Mouse (Mus musculus): ENCODE results near the gene Marc1. TPM values are rescaled to one million over a fixed set of nuclear protein-coding genes. Genes with fewer than 3 reads are reported as not detected.

Marc1 gene
- 40.0 and 41.7 TPM in 2 replicates for polyA plus RNA-seq (2015; fragmentation: Nextera tagmentation; extraction: Ambion mirVana)

DNA sequence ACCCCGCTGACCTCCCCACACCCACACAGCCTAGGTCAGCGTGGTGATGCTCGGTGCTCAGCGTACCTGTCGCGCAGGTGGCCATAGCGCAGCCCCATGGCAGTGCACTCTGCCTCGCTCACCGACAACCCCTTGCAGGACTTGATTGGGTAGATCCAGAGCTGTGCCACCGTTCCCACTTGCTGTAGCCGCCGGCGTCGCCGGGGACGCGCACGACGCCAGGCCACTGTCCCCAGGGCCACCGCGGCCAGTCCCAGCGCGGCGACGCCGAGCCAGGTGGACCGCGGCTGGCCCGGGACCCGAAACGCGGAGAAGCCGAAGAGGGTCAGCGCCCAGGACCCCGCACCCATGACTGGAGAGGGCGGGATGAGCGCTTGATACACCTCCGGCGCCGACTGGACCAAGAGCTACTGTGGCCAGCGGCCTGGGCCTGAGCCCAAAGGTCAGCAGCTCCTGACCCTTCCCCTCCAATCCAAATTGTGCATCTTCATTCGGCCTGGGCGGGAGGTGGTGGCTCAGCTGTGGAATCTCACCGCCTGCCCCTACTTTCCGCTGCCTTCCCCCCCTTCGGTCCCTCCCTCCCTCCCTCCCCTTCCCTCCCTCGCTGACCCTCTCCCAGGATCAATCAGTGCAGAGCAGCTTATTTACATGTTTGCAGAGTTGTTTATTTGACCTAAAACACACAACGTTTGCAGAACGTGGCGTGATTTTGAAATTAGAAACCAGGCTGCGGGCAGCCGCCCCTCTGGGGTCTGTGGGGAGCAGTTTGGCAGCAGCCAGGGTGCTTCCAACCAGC is at the start of gene Marc1:
Marc1 (minus strand) TSS at position 534 of the 796 bp plus-strand sequence.
- peak; percentile 62 for ATAC-seq (ENCODE audit: insufficient read depth)
- Histone ChIP-seq H3K4me2 (peak within 1 kb of the TSS; percentile 46), H3K4me1 (replicated peaks) (peaks cover 20% of the 10 kb centered on the region), H3K27ac (replicated peaks) (peak within 1 kb of the TSS; percentile 64), H3K9ac (no peak within 1 kb of the TSS), H3K4me3 (replicated peaks) (peak within 1 kb of the TSS; percentile 52), H3K36me3 (replicated peaks) (peaks cover 18% of the 10 kb centered on the region; the same call in 1 of the 2 replicates), H3K9me3 (replicated peaks) (no peaks in the 10 kb centered on the region), H3K27me3 (peaks cover 18% of the 10 kb centered on the region)
- WGBS (ENCODE audit: insufficient replicate concordance), result 16% methylated on average over 52 of the region's 52 CpGs

DNA sequence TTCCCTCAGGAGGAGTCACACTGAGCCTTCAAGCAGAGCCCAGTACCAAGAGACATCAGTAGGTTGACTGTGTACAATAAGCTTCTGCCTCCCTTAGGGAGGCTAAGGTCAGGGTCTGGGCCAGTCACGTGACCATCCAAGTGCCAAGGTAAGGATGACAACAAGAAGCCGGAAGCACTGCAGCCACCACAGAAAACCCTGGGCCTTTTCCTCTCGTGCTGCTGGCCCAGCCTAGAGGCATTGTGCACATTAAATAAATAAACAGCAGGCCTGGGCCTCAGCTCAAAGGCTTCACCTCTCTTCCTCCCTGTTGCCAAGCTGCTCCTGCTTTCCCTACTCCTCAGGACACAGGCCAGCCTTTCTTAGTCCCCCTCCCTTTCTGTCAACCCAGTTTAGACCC is 49.2 kb upstream of the Marc1 start:
- H3K36me3 ChIP-seq (replicated peaks), result no peaks in the 10 kb centered on the region
- H3K27ac ChIP-seq (replicated peaks), result no peak overlapping the region
- no peak overlapping the region for H3K4me2 ChIP-seq
- peaks cover 4% of the 10 kb centered on the region; the same call in 1 of the 2 replicates for H3K4me1 ChIP-seq (replicated peaks)
- H3K9ac ChIP-seq, result no peak overlapping the region
- no peak for ATAC-seq (ENCODE audit: insufficient read depth)
- H3K4me3 ChIP-seq (replicated peaks), result no peak overlapping the region
- H3K27me3 ChIP-seq, result no peaks in the 10 kb centered on the region
- H3K9me3 ChIP-seq (replicated peaks), result no peaks in the 10 kb centered on the region
- 38% methylated on average over 3 of the region's 3 CpGs for WGBS (ENCODE audit: insufficient replicate concordance)

DNA sequence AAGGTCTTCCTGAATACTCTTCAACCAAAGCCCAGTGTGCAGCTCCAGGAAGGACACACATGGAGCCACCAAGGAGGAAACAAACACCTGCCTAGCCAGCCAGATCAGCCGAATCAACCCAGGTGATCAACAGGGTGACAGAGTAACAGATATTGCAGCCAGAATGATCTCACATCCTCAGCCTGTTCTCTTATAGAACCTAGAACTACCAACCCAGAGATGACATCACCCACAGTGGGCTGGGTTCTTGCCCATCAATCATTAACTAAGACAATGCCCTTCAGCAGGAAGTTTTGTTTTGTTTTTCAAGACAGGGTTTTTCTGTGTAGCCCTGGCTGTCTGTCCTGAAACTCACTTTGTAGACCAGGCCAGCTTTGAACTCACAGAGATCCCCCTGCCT is 47.1 kb upstream of the Marc1 start:
- Histone ChIP-seq H3K9ac (no peak overlapping the region), H3K36me3 (replicated peaks) (no peaks in the 10 kb centered on the region), H3K4me1 (replicated peaks) (peaks cover 13% of the 10 kb centered on the region), H3K4me3 (replicated peaks) (no peak overlapping the region), H3K4me2 (no peak overlapping the region), H3K27ac (replicated peaks) (no peak overlapping the region), H3K9me3 (replicated peaks) (no peaks in the 10 kb centered on the region), H3K27me3 (0 out of 2 replicates have a peak, but pooled peaks cover 3% of the 10 kb centered on the region)
- WGBS (ENCODE audit: insufficient replicate concordance), result 40% methylated on average over 1 of the region's 1 CpGs
- ATAC-seq (ENCODE audit: insufficient read depth), result no peak

DNA sequence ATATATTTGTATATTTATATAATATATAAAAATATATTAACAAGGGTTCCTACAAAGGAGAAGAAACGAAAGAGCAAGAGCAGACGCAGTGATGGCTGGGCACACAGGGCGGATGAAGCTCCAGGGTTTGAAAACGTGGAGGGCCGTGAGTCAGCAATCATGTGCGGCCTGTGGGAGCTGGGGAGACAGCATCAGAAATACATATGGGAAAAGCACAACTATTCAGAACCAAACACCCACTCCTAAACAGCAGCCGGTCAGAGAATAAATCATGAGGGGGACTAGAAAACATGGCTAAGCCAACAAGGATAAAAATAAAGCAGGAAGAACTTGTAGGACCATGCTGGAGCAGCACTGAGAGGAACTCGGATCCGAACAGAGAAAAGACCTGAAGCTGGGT is 46.1 kb upstream of the Marc1 start:
- Histone ChIP-seq H3K4me3 (replicated peaks) (no peak overlapping the region), H3K36me3 (replicated peaks) (no peaks in the 10 kb centered on the region), H3K27me3 (0 out of 2 replicates have a peak, but pooled peaks cover 3% of the 10 kb centered on the region), H3K4me2 (no peak overlapping the region), H3K9ac (no peak overlapping the region), H3K9me3 (replicated peaks) (no peaks in the 10 kb centered on the region), H3K4me1 (replicated peaks) (peaks cover 22% of the 10 kb centered on the region), H3K27ac (replicated peaks) (no peak overlapping the region)
- ATAC-seq (ENCODE audit: insufficient read depth), result no peak
- WGBS (ENCODE audit: insufficient replicate concordance), result 66% methylated on average over 9 of the region's 9 CpGs

- Histone ChIP-seq H3K4me1 (replicated peaks) (peaks cover 32% of the 10 kb centered on the region), H3K36me3 (replicated peaks) (no peaks in the 10 kb centered on the region), H3K9ac (no peak overlapping the region), H3K27ac (replicated peaks) (peak overlapping the region; percentile 61; the same call in 1 of the 2 replicates), H3K9me3 (replicated peaks) (no peaks in the 10 kb centered on the region), H3K27me3 (0 out of 2 replicates have a peak, but pooled peaks cover 3% of the 10 kb centered on the region), H3K4me3 (replicated peaks) (no peak overlapping the region), H3K4me2 (peak overlapping the region; percentile 43; the same call in 1 of the 2 replicates)
- no peak for ATAC-seq (ENCODE audit: insufficient read depth)
- WGBS (ENCODE audit: insufficient replicate concordance), result 14% methylated on average over 3 of the region's 3 CpGs
Observed at GRCm38 (mm10) chr1:184853922-184854321, 42.8 kb upstream of the Marc1 start.

DNA sequence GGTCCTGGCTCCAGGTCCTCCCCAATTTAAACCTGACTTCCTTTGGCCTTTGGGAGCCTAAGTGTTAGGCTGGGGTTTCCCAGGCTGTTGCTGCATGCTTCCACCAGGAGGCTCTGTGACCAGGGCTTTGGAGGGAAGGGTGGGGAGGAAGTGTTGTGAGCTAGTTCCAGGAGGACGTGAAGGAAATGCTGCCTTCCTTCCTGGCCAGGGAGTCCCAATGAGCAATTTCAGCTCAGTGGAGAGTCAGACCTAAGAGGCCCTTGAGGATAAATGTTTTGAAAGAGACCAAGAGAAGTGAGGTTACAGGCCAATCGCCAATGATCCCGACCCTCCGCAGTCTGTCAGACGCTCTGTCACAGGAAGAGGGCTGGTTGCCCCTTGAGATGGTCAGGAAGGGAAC is 42.2 kb upstream of the Marc1 start:
- peak overlapping the region; percentile 43 for H3K4me2 ChIP-seq
- H3K9me3 ChIP-seq (replicated peaks), result no peaks in the 10 kb centered on the region
- WGBS (ENCODE audit: insufficient replicate concordance), result 7% methylated on average over 5 of the region's 5 CpGs
- peaks cover 32% of the 10 kb centered on the region for H3K4me1 ChIP-seq (replicated peaks)
- H3K4me3 ChIP-seq (replicated peaks), result 0 out of 2 replicates have a peak overlapping the region, but pooled peaks have one; percentile 8
- 0 out of 2 replicates have a peak, but pooled peaks cover 3% of the 10 kb centered on the region for H3K27me3 ChIP-seq
- H3K36me3 ChIP-seq (replicated peaks), result no peaks in the 10 kb centered on the region
- H3K9ac ChIP-seq, result no peak overlapping the region; the same call in 1 of the 2 replicates
- ATAC-seq (ENCODE audit: insufficient read depth), result no peak
- peak overlapping the region; percentile 61 for H3K27ac ChIP-seq (replicated peaks)

- Histone ChIP-seq H3K4me2 (peak overlapping the region; percentile 62), H3K4me1 (replicated peaks) (peaks cover 40% of the 10 kb centered on the region), H3K27ac (replicated peaks) (peak overlapping the region; percentile 72), H3K27me3 (0 out of 2 replicates have a peak, but pooled peaks cover 3% of the 10 kb centered on the region), H3K4me3 (replicated peaks) (peak overlapping the region; percentile 7), H3K9me3 (replicated peaks) (no peaks in the 10 kb centered on the region), H3K9ac (0 out of 2 replicates have a peak overlapping the region, but pooled peaks have one; percentile 27), H3K36me3 (replicated peaks) (no peaks in the 10 kb centered on the region)
- peak; percentile 86 for ATAC-seq (ENCODE audit: insufficient read depth)
- 8% methylated on average over 31 of the region's 31 CpGs for WGBS (ENCODE audit: insufficient replicate concordance)
Observed at GRCm38 (mm10) chr1:184851741-184852618, 40.9 kb upstream of the Marc1 start.

DNA sequence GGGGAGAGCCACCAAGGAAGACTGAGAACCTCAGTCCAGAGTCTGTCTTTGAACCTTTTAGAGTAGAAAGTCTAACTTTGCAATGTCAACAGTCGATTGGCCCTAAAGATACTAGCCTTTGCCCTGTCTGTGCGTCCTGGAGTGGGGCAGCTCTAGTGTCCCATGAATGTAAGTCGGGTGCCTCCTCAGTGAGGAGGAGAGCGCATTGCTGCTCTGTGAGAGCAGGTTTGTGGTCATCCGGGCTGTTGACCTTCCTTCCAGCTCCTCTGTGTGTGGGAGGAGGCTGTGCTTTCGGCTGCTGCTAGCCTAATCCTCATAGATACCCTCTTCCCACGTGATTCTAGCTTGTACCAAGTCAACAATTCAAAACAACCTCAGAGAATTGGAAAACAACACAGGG is 40.1 kb upstream of the Marc1 start:
- Histone ChIP-seq H3K4me1 (replicated peaks) (peaks cover 48% of the 10 kb centered on the region), H3K4me2 (peak overlapping the region; percentile 62; the same call in 1 of the 2 replicates)
- WGBS (ENCODE audit: insufficient replicate concordance), result 39% methylated on average over 7 of the region's 7 CpGs

DNA sequence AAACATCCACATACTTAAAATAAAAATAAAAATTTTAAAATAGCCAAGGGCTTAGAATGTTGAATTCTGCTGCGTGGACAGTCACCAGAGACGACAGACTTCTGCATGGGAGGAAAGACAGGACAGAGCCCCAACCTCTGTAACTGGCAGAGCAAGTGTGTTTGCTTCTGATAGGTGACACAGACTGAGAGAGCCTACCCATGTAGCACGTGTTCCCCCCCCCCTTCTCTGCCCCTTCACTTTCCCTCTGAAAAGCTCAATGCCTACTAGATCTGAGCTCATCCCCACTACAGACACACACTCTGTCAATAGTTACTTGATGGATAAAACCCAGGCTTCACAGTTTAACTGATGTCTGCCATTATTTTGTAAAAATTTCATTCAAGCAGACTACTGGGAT is 35.9 kb upstream of the Marc1 start:
- peak overlapping the region; percentile 82 for H3K27ac ChIP-seq (replicated peaks)
- 11% methylated on average over 3 of the region's 3 CpGs for WGBS (ENCODE audit: insufficient replicate concordance)
- peak; percentile 6; the same call in 1 of the 2 replicates for ATAC-seq (ENCODE audit: insufficient read depth)
- H3K9me3 ChIP-seq (replicated peaks), result no peaks in the 10 kb centered on the region
- H3K4me3 ChIP-seq (replicated peaks), result peak overlapping the region; percentile 83
- peaks cover 63% of the 10 kb centered on the region for H3K4me1 ChIP-seq (replicated peaks)
- no peaks in the 10 kb centered on the region for H3K27me3 ChIP-seq
- peak overlapping the region; percentile 88; the same call in 1 of the 2 replicates for H3K9ac ChIP-seq
- no peaks in the 10 kb centered on the region for H3K36me3 ChIP-seq (replicated peaks)
- H3K4me2 ChIP-seq, result peak overlapping the region; percentile 90

More for the DNA sequence above, 40.1 kb upstream of the Marc1 start:
- 0 out of 2 replicates have a peak, but pooled peaks cover 3% of the 10 kb centered on the region for H3K27me3 ChIP-seq
- ATAC-seq (ENCODE audit: insufficient read depth), result 0 out of 2 replicates have a peak, but pooled peaks have one; percentile 2
- H3K9me3 ChIP-seq (replicated peaks), result no peaks in the 10 kb centered on the region
- H3K36me3 ChIP-seq (replicated peaks), result no peaks in the 10 kb centered on the region
- H3K9ac ChIP-seq, result no peak overlapping the region
- no peak overlapping the region for H3K4me3 ChIP-seq (replicated peaks)
- peak overlapping the region; percentile 72 for H3K27ac ChIP-seq (replicated peaks)

DNA sequence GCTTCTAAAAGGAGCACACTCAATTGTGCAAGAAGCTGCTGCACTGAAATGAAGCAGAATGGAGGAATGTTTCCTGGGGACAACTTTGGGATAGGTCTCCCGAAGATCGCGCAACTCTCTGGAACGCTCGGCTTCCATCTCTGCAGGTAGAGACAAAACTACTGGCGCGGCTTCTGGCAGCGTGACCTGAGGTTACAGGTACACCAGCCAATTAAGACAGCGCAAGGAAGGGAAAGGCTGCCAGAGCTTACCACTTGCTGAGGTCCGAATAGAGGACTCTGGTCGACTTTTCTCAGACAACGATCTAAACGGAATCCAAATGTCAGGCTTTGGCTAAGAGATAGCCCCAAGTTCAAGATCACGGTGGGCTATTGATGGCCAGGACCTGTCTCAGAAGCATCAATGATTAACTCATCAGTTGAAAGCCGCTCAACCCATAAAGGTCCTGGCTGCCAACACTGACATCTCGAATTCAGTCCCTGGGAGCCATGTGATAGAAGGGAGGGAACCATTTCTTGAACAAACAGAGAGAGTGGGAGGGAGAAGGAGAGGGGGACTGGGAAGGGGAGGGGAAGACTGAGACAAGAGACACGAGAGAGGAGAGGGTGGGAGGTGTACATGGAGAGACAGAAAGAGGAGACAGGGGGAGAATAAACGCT is 35.1 kb upstream of the Marc1 start, which contains the start of gene Marc2:
Marc2 (minus strand) TSS at position 360 of the 659 bp plus-strand sequence.
- Histone ChIP-seq H3K9ac (peak within 1 kb of the TSS; percentile 88), H3K9me3 (replicated peaks) (no peaks in the 10 kb centered on the region), H3K27me3 (no peaks in the 10 kb centered on the region), H3K27ac (replicated peaks) (peak within 1 kb of the TSS; percentile 89), H3K36me3 (replicated peaks) (peaks cover under 1% of the 10 kb centered on the region; the same call in 1 of the 2 replicates), H3K4me3 (replicated peaks) (peak within 1 kb of the TSS; percentile 83), H3K4me2 (peak within 1 kb of the TSS; percentile 90), H3K4me1 (replicated peaks) (peaks cover 63% of the 10 kb centered on the region)
- WGBS (ENCODE audit: insufficient replicate concordance), result 3% methylated on average over 18 of the region's 18 CpGs
- ATAC-seq (ENCODE audit: insufficient read depth), result peak; percentile 22

Measured in liver, embryonic 15.5 days (tissue).